Mouse (Mus musculus) mature B cell (primary cell): ENCODE data around the gene Ehd4.

Experiments used
- in situ Hi-C: fragments of 300-500 bp; cut with MboI; formaldehyde crosslinking; loops from 2 replicates; pipeline ENCODE4 v1.14.3; 2019

The Ehd4 gene

GRCm38 (mm10) chr2:120108077-120108476 lies 46.3 kb downstream of the Ehd4 start:
- in situ Hi-C loops: no loop called here

GRCm38 (mm10) chr2:120107446-120107845 lies 47.0 kb downstream of the Ehd4 start:
- in situ Hi-C loops: no loop called here

DNA sequence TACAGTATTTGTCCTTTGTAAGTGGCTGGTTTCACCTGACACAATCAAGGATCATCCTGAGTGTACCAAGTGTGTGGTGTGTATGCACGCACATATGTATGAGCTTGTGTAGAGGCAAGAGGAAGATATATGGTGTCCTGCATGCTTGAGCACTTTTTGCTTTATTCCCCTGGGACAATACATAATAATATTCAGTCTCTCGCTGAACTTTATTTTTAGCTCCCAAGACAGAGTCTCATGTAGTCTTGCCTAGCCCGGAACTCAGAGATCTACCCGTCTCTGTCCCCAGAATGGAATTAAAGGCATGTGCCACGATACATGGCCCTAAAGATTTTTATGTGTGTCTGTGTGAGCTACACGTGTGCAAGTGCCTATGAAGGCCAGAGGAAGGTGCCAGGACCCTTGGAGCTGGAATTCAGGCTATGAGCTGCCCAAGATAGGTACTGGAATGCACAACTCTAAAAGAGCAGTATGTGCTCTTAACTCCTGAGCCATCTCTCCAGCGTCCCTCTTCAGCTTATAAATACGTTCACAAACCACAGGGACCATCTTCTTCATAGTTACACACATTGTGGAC lies 47.9 kb downstream of the Ehd4 start:
- in situ Hi-C loops: no loop called here

DNA sequence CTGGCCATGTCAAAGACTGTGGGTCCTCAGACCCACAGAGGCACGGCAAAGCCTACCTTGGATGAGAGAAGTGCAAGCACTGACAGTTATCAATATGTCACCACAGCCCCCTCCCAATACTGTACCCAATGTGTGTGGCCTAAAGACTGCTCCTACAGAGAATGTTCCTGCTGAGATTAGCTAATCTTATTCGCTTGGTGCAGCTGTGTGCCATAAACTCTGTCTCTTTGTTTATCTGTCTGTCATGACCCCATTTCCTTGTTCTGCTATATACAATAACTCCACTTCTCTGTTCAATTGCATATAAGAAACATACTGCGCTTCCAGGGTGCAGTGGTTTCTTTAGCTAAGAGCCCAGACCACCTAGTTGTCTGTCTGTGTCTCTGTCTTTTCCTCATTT lies 48.5 kb downstream of the Ehd4 start:
- in situ Hi-C loops: no loop called here

DNA sequence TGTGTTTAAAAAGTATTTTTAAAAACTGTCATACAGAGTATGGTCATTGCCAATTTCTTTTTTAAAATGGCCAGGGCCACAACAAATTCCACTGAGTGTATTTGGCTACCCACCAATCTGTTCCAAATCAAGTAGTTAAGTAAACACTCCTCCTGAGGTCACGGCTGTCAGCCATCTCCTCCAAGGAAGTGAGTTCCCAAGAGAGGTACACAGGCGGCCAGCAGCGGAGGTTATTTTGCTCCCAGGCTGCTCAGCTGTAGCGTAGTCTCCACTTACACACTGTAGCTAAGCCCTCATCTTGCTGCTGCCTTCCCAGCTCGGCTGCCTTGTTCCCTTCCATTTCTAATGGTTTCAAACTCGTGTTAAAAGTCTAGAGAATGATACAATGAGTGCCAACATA lies 51.5 kb downstream of the Ehd4 start:
- in situ Hi-C loops: no loop called here

- in situ Hi-C loops: no loop called here
Observed at GRCm38 (mm10) chr2:120102450-120102849, 52.0 kb downstream of the Ehd4 start.

GRCm38 (mm10) chr2:120101961-120102360 lies 52.4 kb downstream of the Ehd4 start:
- in situ Hi-C loops: no loop called here

GRCm38 (mm10) chr2:120099886-120100285 lies 54.5 kb downstream of the Ehd4 start:
- in situ Hi-C loops: no loop called here

DNA sequence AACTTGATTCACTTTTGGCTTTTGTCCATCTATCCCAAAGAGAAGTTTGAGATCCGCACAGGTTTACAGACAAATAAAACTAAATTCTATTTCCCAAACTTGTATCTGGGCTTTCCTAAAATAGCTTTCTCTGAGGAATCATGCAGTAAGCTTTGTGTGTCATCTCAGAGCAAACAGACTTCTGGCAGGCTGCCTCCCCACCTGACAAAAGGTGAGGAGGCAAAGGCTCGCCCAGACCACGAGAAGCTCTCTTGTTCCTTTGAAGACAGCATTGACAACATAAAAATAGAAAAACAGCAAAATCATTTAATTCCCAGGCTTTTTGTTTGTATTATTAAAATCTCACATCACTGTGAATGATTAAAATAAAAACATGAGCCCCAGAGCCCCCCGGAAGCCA lies 55.1 kb downstream of the Ehd4 start:
- in situ Hi-C loops: no loop called here

GRCm38 (mm10) chr2:120098781-120099202 lies 55.6 kb downstream of the Ehd4 start:
- in situ Hi-C loops: no loop called here

DNA sequence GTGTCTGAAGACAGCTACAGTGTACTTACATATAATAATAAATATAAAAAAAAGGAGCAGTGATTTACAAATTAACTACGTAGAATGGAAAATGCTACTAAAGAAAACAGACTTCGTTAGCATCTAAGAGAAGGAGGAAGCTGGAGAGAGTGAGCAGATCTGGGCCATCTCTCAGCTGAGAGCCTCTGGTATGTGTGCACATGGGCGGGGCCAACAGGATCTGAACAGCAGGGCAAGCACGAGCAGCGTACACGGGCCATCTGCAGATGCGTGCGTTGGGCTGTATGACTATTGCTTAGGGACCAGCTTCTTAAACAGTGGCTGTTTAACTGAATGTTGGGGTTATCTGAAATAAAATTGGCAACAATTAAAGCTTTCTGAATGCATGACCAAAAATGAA lies 56.5 kb downstream of the Ehd4 start:
- in situ Hi-C loops: no loop called here

- in situ Hi-C loops: no loop called here
Observed at GRCm38 (mm10) chr2:120096711-120097110, 57.7 kb downstream of the Ehd4 start.

GRCm38 (mm10) chr2:120096191-120096590 lies 58.2 kb downstream of the Ehd4 start:
- in situ Hi-C loops: no loop called here

GRCm38 (mm10) chr2:120095171-120095570 lies 59.2 kb downstream of the Ehd4 start:
- in situ Hi-C loops: no loop called here

DNA sequence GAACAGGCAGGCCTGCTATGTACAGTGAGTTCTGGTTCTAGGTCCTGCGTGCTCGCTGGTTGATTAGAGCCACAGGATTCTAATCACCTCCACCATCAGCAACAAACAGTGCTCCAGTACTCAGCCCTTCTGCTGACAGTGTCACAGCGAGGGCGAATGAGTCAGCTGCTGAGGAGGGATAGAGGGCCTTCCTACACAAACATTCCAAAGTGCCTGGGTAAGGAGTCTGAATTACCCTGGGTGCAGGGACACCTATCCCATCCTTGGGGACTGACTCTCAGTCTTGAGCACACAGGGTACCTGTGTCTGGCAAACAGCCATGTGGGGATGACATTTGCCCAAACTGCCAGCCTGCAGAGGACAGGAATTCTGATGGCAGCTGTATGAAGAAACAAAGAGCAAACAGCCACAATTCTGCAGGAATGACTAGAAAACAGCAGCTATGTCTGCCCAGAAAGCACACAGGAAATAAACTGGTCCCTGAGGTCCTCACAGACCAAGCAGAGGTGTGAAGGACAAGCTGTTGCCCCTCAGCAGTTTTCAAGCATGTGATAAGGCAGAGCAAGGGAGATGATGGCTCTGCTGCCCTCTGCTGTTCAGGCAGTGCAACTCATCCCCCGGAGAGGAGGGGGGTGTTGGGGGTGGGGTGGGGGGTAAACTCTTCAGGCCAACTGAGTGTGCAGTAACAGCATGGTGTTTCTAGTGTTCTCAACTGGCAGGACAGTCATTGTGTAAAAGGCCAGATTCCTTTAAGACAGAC lies 60.6 kb downstream of the Ehd4 start:
- in situ Hi-C loops: no loop called here

DNA sequence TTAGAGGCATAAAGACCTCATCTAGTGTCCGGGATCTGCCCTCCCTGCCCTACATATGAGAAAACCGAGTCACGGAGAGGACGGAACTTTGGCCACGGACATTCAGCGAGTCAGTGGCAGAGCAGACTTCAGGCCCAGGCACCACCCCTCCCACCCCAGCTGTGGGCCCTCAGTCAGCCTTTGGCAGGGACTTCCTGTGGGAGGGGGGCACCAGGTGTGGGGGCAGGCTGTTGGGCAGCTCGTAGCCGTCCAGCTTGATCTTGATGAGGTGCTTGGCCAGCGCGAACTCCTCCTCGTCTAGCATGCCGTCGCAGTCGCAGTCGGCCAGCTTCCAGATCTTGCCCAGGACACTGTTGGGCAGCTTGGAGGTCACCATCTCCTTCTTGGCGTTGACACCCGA lies 63.4 kb downstream of the Ehd4 start:
- in situ Hi-C loops: no loop called here

GRCm38 (mm10) chr2:120087897-120088296 lies 66.5 kb downstream of the Ehd4 start:
- in situ Hi-C loops: loop anchor here (5.0 kb wide), 1 partner anchor 79 kb away; no protein-coding TSS in a partner anchor

GRCm38 (mm10) chr2:120087391-120087790 lies 67.0 kb downstream of the Ehd4 start:
- in situ Hi-C loops: loop anchor here (5.0 kb wide), 1 partner anchor 80 kb away; no protein-coding TSS in a partner anchor

DNA sequence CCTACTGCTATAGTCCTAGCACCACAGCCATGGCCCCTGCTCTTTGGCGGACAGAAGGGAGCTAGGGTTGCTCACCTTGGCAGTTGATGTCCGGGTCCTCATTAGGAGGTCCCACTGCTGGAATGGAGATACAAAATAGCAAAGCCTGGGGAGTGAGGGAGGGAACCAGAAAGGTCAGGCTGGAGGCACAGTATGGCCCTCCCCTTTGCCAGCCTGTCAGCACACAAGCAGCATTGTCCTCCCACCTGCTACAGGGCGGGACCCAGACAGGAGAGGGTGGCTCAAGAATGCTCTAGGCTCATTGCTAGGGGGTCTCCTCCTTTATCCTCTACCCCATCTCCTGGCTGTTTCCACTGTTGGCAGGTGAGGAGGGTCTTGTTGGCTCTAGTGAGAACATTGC lies 68.4 kb downstream of the Ehd4 start:
- in situ Hi-C loops: loop anchor here (5.0 kb wide), 1 partner anchor 81 kb away; no protein-coding TSS in a partner anchor

DNA sequence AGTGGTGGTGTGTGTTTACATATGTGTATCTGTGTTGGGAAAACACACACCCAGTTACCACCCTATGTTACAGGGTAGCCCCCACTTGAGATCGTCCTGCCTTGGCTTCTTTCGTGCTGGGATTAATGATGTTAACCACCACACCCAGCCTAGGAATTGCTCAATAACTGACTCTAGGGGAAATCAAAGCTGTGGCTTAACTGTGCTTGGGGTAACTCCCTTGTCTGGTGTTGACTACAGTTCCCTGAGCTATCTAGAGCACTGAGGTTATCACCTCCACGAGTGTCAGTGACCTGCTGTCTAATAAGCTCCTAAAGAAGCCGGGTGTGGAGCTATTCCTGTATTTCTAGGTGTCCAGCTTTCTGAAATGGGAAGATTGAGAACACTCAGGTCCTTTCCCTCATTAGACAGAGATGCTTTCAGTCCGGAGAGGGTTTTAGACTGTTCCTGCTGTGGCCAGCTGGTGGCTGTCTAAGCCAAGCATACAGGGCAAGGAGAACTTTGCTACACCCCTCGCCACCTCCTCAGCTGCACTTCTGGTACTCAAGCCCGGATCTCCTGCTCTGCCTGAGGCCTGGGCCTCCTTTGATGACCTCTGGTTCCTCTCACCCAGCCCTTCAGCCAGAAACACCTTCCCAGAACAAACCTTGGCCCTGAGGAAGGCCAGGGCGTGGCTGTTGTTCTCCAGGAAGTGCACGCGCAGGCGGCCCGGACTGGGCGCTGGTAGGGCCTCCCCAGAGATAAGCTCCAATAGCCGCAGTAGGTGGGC lies 69.6 kb downstream of the Ehd4 start:
- in situ Hi-C loops: loop anchor here (5.0 kb wide), 1 partner anchor 83 kb away; no protein-coding TSS in a partner anchor

- in situ Hi-C loops: no loop called here
Observed at GRCm38 (mm10) chr2:120082416-120082815, 72.0 kb downstream of the Ehd4 start.

DNA sequence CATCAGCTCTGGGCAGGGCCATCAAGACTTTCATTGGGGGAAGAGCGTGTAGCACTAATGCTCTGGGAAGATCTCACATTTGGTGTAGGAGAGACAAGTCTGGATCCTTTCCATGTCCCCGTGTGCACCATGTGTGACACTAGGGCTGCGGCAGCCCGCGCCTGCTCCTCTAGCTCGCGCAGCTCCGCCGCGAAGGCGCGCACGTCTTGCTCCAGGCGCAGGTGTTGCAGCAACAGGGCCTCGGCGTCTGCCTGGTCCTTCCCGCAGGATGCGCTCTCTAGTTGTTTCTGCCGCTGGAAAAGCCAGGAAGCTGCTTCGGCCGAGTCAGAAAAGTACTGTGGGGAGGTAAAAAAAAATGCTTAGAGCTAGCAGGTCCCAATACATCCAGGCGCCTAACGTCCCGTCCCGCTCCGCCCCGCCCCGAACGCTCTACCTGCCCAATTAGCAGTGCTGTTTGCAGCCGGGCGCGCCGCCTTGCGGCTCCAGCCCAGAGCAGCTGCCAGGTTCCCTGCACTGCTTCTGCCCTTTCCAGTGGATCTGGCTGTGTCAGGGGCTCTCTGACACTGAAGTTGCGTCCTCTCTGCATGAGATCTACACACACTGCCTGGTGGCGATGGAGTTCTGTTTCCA lies 78.2 kb downstream of the Ehd4 start:
- in situ Hi-C loops: no loop called here
